Mouse (Mus musculus) erythroblast, embryonic 14.5 days (primary cell): ENCODE results near the gene Fry. TPM values are rescaled to one million over a fixed set of nuclear protein-coding genes. Genes with fewer than 3 reads are reported as not detected.

ENCODE experiments used
- H3K27me3 ChIP-seq: 2 replicates; pipeline ENCODE4 v1.6.1; 2012; ENCODE audit warnings: inconsistent platforms; ENCODE audit not compliant: control insufficient read depth
- H3K36me3 ChIP-seq: 2 replicates; pipeline ENCODE4 v1.6.1; 2012; ENCODE audit warnings: mild to moderate bottlenecking, inconsistent platforms; ENCODE audit not compliant: control insufficient read depth
- H3K4me1 ChIP-seq: 2 replicates; pipeline ENCODE4 v1.6.1; 2012; ENCODE audit warnings: inconsistent platforms; ENCODE audit not compliant: control insufficient read depth
- H3K4me3 ChIP-seq: replicated peaks from 2 replicates; pipeline ENCODE3; 2012; ENCODE audit warnings: moderate library complexity, mild to moderate bottlenecking, inconsistent platforms
- H3K9me3 ChIP-seq: 2 replicates; pipeline ENCODE4 v1.6.1; 2012; ENCODE audit warnings: low read length, inconsistent platforms, mixed read lengths; ENCODE audit not compliant: control insufficient read depth
- GATA1 ChIP-seq: IDR thresholded peaks from 2 replicates; pipeline ENCODE4 v1.6.1; 2012; ENCODE audit warnings: low read length, inconsistent platforms, mixed read lengths
- TAL1 ChIP-seq: IDR thresholded peaks from 3 replicates; pipeline ENCODE4 v1.6.1; 2012; ENCODE audit warnings: low read length, inconsistent platforms, mixed read lengths
- polyA plus RNA-seq: library from polyadenylated mRNA; stranded (reverse); fragments of >175 nt; gene quantifications from 2 replicates; pipeline ENCODE4 v1.2.3, GENCODE M21; 2012

Gene Fry
- polyA plus RNA-seq, 1 experiment = 0.16 TPM

- Histone ChIP-seq H3K9me3 (no peaks in the 10 kb centered on the region), H3K4me1 (no peaks in the 10 kb centered on the region; the same call in 1 of the 2 replicates)
- TF ChIP-seq GATA1 (no peak), TAL1 (no peak)
These were observed 40.7 kb downstream of the Fry start for GRCm38 (mm10) chr5:150159151-150159550.

DNA sequence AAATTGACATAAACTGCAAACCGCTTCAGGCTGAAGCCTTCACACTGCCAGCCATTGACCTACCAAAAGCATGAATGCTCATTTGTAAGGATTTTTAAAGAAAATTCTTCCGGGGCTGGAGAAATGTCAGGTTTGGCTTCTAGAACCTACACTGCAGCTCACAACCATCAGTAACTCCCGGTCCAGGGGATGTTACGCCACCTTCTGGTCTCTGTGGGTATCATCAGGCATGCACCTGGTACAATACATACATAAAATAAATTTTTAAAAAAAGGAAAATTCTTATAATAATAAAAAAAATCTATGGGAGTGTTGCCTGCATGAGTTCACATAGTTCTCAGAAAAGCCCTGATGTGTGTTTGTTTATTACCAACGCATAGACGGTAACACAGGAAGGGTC is 42.7 kb downstream of the Fry start:
- Histone ChIP-seq H3K4me3 (no peak overlapping the region), H3K9me3 (no peaks in the 10 kb centered on the region), H3K4me1 (no peaks in the 10 kb centered on the region; the same call in 1 of the 2 replicates), H3K36me3 (no peaks in the 10 kb centered on the region), H3K27me3 (no peaks in the 10 kb centered on the region)
- TF ChIP-seq TAL1 = no peak
- no peak for TF ChIP-seq GATA1

More at GRCm38 (mm10) chr5:150159151-150159550, 40.7 kb downstream of the Fry start:
- H3K36me3 ChIP-seq = no peaks in the 10 kb centered on the region
- H3K27me3 ChIP-seq = no peaks in the 10 kb centered on the region
- no peak overlapping the region for H3K4me3 ChIP-seq

- H3K9me3 ChIP-seq = no peaks in the 10 kb centered on the region
- H3K4me1 ChIP-seq = no peaks in the 10 kb centered on the region; the same call in 1 of the 2 replicates
- no peak for TF ChIP-seq TAL1
- TF ChIP-seq GATA1 = no peak
- H3K4me3 ChIP-seq = no peak overlapping the region
- no peaks in the 10 kb centered on the region for H3K36me3 ChIP-seq
- H3K27me3 ChIP-seq = no peaks in the 10 kb centered on the region
These were observed 43.5 kb downstream of the Fry start for GRCm38 (mm10) chr5:150161898-150162297.

DNA sequence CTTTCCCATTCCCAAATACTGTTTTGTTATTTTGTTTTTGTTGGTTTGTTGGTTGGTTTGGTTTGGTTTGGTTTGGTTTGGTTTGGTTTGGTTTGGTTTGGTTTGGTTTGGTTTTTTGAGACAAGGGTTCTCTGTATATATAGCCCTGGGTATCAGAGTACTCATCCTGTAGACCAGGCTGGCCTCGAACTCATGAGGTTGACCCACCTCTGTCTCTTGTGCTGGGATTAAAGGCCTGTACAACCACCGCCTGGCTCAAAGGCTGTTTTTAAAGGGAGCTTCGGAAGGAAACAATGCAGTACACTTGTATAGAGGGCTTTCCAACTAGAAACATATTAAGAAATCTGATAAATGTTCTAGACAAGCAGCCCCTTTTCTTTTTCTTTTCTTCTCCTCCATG is 46.2 kb downstream of the Fry start:
- Histone ChIP-seq H3K4me3 (no peak overlapping the region), H3K4me1 (no peaks in the 10 kb centered on the region), H3K9me3 (no peaks in the 10 kb centered on the region), H3K36me3 (no peaks in the 10 kb centered on the region), H3K27me3 (no peaks in the 10 kb centered on the region)
- TF ChIP-seq TAL1 = no peak

DNA sequence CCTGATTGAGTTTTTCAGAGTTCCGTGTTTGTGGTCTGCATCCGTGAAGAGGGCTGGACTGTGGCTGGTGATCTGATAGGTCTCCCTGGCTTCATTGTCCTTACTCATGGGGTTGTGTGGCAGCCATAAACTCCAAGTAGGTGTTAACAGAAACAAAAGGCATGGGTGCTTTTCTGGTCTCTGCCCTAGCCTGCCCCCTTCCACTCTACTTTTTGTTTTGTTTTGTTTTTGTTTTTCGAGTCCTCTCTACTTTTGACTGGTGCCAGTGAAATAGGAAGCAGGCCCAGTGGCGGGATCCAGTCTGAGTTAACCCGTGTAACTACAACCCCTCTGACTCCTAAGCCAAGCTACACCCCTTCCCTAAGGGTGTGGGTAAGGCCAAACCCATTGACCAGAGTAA is 48.4 kb downstream of the Fry start:
- TF ChIP-seq TAL1 (no peak), GATA1 (no peak)
- H3K27me3 ChIP-seq = no peaks in the 10 kb centered on the region

DNA sequence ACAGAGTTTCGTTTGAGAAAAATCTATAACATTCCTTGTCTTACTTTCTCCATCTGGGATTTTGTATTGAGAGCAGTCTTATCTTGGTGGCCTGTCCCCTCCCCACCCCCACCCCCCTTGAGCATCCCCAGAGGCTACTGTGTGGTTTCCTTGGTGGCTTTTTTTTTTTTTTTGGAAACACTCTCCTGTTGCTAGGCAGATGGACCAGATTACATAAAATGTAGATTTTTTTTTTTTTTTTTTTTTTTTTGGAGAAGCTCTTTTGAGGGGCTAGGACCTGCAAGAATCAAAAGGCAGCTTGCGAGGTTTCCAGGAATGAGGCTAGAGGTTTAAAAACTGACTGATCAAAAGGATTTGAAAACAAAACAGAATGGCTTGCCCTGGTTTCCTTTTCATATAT is 48.8 kb downstream of the Fry start:
- Histone ChIP-seq H3K27me3 (no peaks in the 10 kb centered on the region), H3K36me3 (no peaks in the 10 kb centered on the region), H3K9me3 (no peaks in the 10 kb centered on the region), H3K4me1 (no peaks in the 10 kb centered on the region), H3K4me3 (no peak overlapping the region)
- TF ChIP-seq TAL1 (no peak), GATA1 (no peak)

More for the DNA sequence above, 48.4 kb downstream of the Fry start:
- H3K4me3 ChIP-seq = no peak overlapping the region
- no peaks in the 10 kb centered on the region for H3K4me1 ChIP-seq
- no peaks in the 10 kb centered on the region for H3K36me3 ChIP-seq
- H3K9me3 ChIP-seq = no peaks in the 10 kb centered on the region

- no peak overlapping the region for H3K4me3 ChIP-seq
- H3K9me3 ChIP-seq = no peaks in the 10 kb centered on the region
- no peaks in the 10 kb centered on the region for H3K36me3 ChIP-seq
- no peak for TF ChIP-seq GATA1
- TF ChIP-seq TAL1 = no peak
- no peaks in the 10 kb centered on the region for H3K4me1 ChIP-seq
- H3K27me3 ChIP-seq = no peaks in the 10 kb centered on the region
These were observed 50.3 kb downstream of the Fry start for GRCm38 (mm10) chr5:150168712-150169111.

DNA sequence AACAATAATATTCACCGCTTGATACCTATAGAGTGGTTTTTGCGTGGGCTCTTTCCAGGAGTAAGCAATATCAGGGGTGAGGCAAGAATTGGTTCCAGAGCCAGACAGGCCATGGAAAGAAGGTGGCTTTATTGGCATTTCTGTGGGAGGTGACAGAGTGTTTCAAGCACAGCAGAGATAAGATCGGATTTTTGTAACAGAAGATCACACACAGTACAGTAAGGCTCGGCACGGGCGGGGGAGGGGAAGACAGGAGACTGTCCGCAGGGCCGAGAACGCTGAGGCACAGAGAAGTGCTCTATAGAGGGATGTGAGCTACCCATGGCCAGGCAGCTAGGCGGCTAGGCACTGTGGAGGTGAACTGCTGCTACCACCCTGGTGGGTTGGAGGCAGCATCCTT is 53.1 kb downstream of the Fry start:
- peaks cover 7% of the 10 kb centered on the region for H3K9me3 ChIP-seq
- H3K4me3 ChIP-seq = no peak overlapping the region
- TF ChIP-seq GATA1 = no peak
- TF ChIP-seq TAL1 = no peak
- H3K27me3 ChIP-seq = no peaks in the 10 kb centered on the region
- no peaks in the 10 kb centered on the region for H3K36me3 ChIP-seq
- no peaks in the 10 kb centered on the region for H3K4me1 ChIP-seq

DNA sequence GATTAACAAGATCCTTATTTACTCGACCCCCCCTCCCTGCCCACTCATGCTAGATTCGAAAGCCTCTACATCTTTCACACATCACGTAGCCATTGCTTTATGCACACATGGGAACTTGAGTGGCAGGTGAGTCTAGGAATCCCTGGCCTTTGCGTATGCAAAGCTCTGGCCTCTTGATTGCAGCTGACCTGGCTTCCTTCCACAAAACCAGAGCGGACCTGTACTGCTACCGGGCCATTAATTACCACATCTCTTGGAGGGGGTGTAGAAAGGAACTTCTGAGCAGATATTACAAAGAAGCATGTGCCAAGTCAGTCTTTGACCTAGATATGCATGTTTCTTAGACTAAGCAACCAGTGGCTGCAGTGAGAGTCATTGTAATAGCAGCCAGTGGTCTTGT is 55.4 kb downstream of the Fry start:
- TF ChIP-seq GATA1 (no peak), TAL1 (no peak)
- Histone ChIP-seq H3K36me3 (no peaks in the 10 kb centered on the region), H3K27me3 (no peaks in the 10 kb centered on the region), H3K4me1 (no peaks in the 10 kb centered on the region), H3K4me3 (no peak overlapping the region), H3K9me3 (peaks cover 7% of the 10 kb centered on the region)

DNA sequence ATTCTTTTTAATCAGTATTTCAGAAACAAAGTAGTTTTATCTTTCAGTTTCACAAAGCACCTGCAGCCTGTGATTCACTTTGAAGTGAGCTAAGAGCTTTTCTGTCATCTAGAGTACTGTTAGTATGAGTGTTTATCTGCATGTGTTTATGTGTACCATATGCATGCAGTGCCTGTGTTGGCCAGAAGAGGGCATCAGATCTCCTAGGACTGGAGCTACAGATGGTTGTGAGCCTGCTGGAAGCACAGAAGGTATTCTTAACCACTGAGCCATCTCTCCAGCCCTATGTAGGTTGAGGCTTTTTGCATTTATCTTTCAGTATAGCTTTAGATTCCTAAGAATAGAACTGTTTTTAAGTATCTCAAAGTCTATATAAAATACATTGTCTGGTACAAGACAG is 56.5 kb downstream of the Fry start:
- H3K9me3 ChIP-seq = peaks cover 7% of the 10 kb centered on the region
- no peaks in the 10 kb centered on the region for H3K27me3 ChIP-seq
- no peak overlapping the region for H3K4me3 ChIP-seq

More for the DNA sequence above, 56.5 kb downstream of the Fry start:
- TF ChIP-seq GATA1 (no peak), TAL1 (no peak)
- Histone ChIP-seq H3K36me3 (no peaks in the 10 kb centered on the region), H3K4me1 (no peaks in the 10 kb centered on the region)
